Mouse (Mus musculus): ENCODE results near the gene Ptpn7. TPM values are rescaled to one million over a fixed set of nuclear protein-coding genes. Genes with fewer than 3 reads are reported as not detected.

Ptpn7 gene
- 100 to 1,000 TPM; 217 to 233 TPM for polyA plus RNA-seq (2017; shearing (Covaris generic))

GRCm38 (mm10) chr1:135132473-135132872 is at the start of gene Ptpn7:
TSS of gene Ptpn7 (plus strand) at chr1:135132700.

DNA sequence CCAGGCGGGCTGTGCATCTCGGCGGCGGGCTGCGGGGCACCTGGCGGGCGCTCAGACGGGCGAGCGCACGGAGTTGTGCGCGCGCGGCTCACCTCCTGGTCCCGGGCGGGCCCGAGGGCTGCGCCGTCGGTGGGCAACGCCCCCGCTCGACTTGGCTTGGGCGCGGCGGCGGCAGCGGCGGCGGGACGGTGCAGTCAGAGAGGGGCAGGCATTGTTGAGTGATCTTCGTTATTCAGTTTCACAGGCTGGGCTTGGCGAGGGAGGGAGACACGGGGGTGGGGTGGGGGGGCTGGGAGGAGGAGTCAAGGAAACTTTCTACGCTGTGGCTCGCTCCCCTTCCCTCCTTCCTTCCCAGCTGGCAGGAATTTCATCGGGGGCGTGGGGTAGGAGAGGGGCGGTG is 27.4 kb upstream of the Ptpn7 start, which contains the start of gene Lgr6:
Gene Lgr6 (minus strand): TSS at position 153 of the 400 bp plus-strand sequence.

DNA sequence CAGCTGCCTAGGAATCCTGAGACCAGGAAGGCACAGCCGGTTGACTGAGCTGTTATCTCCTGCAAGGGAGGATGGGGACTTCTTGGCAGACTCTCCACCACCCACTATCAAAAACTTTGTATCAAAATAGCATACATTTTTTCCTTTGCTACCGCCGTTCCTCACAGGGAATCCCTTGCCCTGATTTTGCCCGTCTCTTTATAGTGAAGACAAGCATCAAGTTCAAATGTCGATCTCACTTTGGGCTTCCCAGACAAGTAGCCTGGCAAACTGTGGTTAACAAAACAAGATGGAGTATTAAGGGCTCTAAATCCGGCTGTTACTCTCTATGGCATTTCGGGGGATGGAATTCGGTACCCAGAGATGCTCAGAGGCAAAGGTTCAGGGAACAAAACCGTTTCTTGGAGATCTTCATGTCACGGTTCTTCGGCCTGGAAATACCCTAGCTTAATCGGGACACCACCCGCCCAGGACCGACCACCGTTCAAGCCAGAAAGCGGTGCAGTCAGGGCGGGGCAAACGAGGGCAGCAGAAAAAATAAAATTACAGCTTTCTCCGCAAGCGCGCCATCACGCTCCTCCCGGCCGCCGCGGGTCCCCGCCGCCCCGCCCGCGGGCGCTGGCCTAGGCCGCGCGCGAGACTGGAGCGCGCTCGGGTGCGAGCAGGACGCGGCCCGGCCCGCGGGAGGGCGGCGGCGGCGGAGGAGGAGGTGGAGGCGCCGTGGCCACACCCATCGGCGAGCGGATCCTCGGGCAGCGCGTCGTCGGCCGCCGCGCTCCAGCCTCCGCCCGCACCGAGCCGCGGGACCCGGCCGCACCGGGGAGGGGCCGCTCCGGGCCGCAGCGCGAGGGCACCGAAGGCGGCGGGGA is 13.8 kb downstream of the Ptpn7 start, which contains the start of gene Arl8a:
Gene Arl8a (plus strand): TSS at position 748 of the 869 bp plus-strand sequence.

GRCm38 (mm10) chr1:135167435-135167834 is 34.9 kb downstream of the Ptpn7 start, which contains the start of gene Gpr37l1:
TSS of gene Gpr37l1 (minus strand) at chr1:135167681.

Other genes starting within 250 kb of the Ptpn7 start
- gene Ppp1r12b, start 176.8 kb upstream of the Ptpn7 start, polyA plus RNA-seq (2017; shearing (Covaris generic)) = 10 to 100 TPM in 1 of 2 experiments, 1 to 10 TPM in 1; 7.9 to 16.2 TPM
- gene Ube2t, start 170.1 kb upstream of the Ptpn7 start, polyA plus RNA-seq (2017; shearing (Covaris generic)) = 1 to 10 TPM; 6.0 to 6.2 TPM
- gene Lgr6, start 27.4 kb upstream of the Ptpn7 start, polyA plus RNA-seq (2017; shearing (Covaris generic)) = 1 to 10 TPM in 1 of 2 experiments, under 1 TPM in 1; 0.14 to 1.0 TPM
- gene Arl8a, start 14.1 kb downstream of the Ptpn7 start, polyA plus RNA-seq (2017; shearing (Covaris generic)) = 100 to 1,000 TPM in 1 of 2 experiments, 10 to 100 TPM in 1; 76.1 to 108 TPM
- not detected for gene Gpr37l1, start 35.0 kb downstream of the Ptpn7 start, polyA plus RNA-seq (2017; shearing (Covaris generic))
- gene Elf3, start 125.9 kb downstream of the Ptpn7 start, polyA plus RNA-seq (2017; shearing (Covaris generic)) = under 1 TPM in 1 of 2 experiments, not detected in 1; 0.34 TPM
- 10 to 100 TPM; 62.5 to 64.1 TPM for gene Rnpep, start 151.4 kb downstream of the Ptpn7 start, polyA plus RNA-seq (2017; shearing (Covaris generic))
- gene Timm17a, start 181.1 kb downstream of the Ptpn7 start, polyA plus RNA-seq (2017; shearing (Covaris generic)) = 100 to 1,000 TPM; 128 to 140 TPM
- gene Lmod1, start 192.1 kb downstream of the Ptpn7 start, polyA plus RNA-seq (2017; shearing (Covaris generic)) = under 1 TPM in 1 of 2 experiments, not detected in 1; 0.21 TPM
- 1 to 10 TPM in 1 of 2 experiments, not detected in 1; 1.7 TPM for gene Shisa4, start 242.5 kb downstream of the Ptpn7 start, polyA plus RNA-seq (2017; shearing (Covaris generic))